Mouse (Mus musculus): ENCODE results near the gene Atrx.
"Not testable (repeated sequence)": the region's sequence is repeated elsewhere in the genome, so short reads cannot be mapped to it uniquely, and the experiment has no call there.

Atrx gene

DNA sequence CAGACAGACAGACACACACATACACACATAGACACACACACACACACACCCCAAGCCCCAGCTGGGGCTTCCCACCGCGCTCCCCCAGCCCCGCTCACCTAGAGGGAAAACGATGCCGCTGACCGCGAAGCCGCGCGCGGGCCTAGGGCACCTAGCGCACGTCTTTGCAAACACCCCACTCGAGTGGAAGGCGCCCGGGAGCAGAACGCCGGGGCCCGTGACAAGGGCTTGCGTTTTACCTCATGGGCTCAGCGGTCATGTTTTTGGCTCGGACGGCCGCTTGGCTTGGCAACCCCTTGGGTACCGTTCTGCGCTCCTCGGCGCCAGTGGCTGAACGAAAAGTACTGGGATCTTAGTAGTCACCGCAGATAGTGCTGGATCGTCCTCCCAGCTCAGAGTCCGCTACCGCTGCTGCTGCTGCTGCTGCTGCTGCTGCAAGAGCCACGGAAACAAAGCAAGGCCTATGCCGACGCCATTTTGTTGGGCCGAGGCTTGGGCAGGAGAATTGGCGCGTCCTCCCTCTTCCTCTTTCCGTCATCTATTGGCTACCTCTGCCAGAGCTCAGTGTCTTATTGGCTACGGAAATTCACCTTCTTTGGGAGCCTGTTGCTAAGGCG lies at the start of gene Atrx:
Atrx (minus strand) TSS at position 543 of the 617 bp plus-strand sequence.
- DNase-seq (ENCODE audit: low read depth) = peak; percentile 84

DNA sequence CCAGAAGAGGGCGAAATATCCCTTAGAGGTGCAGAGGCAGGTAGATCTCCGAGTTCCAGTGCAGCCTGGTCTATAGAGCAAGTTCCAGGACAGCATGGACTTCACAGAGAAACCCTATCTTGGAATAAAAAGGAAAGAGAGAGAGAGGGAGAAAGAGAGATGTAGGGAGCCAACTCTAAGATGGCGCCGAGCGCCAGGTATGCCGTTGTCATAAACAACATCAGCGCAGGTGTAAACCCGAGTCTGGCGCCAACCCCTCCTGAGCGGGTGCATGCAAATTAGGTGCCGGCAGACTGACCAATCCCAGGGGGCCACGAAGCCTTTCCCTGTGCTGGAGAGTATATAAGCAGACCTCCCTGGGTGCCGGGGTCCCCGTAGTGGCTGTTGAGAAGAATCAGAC lies 27.9 kb upstream of the Atrx start:
- DNase-seq (ENCODE audit: low read depth) = not testable (repeated sequence)

DNA sequence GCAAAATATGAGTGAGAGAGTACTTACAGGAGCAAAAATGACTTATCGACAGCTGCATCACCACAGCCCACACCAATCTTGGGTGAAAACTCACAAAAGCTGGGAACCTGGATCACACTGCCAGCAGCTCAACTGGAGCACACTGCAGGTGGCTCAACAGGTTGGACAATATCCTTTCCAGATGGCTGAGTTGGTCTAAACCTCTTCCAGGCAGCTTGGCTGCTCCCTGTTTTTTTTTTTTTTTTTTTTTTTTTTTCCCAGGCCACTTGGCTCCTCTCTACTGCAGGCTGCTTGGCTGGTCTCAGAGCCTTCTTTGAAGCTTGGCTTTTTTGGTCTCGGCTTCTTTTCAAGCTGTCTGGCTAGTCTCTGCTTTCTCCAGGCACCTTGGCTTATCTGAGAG lies 24.8 kb upstream of the Atrx start:
- no peak for DNase-seq (ENCODE audit: low read depth)

DNA sequence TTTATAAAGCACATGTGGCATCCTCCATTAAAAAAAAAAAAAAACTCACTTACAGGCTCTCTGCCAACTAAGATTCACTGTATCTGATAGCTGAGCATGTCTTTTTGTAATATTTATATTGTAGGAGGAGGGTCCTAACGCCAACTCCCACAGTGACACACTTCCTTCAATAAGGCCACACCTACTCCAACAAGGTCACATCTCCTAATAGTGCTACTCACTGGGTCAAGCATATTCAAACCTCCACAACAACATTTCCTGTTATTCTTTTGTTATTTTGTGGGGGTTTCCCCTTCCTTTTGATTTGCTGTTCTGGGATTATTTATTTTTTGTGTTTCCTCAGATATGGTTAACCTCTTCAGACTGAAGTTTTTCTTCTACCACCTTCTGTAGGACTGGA lies 17.2 kb upstream of the Atrx start:
- no peak for DNase-seq (ENCODE audit: low read depth)

DNA sequence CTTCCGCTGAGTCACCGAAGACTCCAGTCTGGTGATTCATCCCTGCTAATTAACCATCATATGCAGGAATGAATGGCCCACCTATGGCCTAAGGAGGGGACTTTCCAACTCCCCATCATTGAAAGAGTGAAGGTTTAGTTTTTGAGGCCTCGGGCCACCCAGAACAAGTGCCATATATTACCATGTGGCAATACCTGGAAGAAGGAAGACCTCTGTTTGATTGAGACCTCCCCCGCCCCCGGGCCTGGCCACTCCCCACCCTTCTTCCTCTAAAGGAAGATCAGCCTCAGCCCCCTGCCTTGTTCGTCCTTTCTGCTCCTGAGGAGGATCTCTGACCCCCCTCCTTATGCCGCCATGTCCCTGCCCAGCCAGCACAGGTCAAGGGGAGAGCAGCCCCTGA lies 10.0 kb upstream of the Atrx start:
- DNase-seq (ENCODE audit: low read depth) = no peak

DNA sequence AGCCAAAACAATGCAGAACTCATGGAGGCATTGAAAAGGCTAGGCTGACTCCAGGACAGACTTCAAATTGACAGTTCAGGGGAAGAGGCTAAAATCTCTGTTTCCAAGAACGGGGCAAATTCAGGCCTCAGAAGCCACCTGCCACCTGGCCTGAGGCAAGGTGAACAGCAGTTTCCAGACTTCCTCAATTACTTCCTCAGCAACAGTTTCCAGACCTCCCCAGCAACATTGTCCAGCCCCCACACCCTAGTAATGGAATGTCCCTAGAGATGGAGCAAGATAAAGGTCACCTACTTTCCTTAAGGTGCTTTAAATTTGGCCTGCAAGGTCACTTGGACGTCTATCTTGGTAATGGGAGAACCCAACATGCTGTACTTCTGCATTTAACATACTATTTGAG lies 8.5 kb upstream of the Atrx start:
- DNase-seq (ENCODE audit: low read depth) = no peak

DNA sequence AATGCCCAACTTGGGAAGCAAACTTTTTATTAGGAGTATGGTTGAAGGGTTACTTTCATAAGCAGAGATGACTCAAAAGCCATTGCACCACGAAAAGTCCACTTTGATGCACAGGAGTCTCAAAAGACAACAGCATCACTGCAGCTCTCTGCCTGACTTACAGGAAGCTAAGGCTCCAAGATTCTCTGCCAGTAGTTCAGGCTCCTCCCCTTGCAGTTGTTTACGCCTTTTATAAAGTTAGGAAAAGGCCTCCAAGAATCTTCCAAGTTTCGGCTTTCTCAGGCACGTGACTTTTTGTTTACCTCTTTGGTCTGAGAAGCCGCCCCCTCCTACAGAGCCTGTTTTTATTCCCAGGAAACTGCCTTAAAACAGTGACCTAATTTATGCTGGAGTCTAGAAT lies 5.1 kb upstream of the Atrx start:
- DNase-seq (ENCODE audit: low read depth) = no peak

DNA sequence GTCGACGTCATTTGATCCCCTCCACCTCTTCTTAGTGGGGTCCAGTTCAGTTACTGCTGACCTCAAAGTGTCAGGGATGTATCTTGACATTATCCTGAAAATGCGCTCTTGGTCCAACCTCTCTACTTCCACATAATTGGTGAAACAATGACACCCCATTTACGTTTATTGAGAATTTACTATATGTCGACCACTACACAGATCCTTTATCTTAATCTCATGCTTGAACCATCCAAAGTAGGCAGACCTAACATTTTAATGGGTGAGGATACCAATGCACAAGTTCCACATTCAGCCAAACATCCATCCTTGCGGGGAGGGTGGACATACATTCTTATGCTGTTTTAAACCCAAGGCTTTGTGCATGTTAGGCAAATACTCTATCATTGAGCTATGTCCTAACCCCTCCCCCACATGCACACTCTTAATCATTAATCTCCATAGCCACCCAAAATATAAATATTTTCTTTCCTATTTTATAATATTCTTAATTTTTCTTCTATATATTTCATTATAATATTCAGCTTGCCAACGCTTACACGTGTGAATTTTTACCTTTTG lies 355 bp upstream of the Atrx start:
- DNase-seq (ENCODE audit: low read depth) = no peak

DNA sequence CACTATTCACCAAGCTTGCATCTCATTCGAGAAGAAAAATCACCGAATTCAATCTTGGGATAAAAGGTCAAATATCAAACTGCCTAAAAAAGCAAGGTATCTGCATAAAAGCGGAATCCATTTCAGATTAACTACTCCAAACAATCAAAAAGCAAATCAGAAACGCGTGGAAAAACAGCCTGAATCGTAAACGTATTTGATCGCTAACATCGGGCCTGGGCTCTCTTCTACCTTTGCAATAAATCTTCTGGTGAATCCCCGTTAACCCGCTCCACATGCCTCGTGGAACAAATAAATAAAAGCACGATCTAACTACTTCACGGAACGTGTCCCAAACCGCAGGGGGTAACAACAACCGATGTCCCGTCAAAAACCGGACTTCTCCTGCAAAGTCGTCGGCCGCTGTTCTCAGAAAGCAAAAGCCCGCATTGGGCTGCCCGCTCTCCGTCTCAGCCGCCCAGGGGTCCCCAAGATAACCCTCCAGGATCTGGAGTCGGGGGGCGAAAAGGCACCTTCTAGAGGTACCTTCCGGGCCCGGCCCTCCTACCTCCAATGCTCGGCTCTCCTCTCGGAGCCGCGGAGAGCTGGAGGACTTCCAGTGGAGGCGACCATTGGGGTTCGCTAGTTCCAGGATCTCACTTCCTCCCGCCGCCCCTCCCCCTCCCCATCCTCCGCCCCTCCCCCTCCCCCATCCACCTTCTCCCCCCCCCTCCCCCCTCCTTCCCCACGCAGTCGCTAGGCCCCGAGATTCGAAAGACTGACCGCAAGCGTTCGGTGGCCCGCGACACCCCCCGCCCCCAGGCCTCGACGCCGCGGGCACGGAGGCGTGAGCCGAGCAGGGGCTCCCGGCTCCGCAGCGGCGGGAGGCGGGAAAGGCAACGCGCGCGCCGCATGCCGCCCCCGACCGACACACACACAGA lies 1.0 kb downstream of the Atrx start:
- peak; percentile 35 for DNase-seq (ENCODE audit: low read depth)

DNA sequence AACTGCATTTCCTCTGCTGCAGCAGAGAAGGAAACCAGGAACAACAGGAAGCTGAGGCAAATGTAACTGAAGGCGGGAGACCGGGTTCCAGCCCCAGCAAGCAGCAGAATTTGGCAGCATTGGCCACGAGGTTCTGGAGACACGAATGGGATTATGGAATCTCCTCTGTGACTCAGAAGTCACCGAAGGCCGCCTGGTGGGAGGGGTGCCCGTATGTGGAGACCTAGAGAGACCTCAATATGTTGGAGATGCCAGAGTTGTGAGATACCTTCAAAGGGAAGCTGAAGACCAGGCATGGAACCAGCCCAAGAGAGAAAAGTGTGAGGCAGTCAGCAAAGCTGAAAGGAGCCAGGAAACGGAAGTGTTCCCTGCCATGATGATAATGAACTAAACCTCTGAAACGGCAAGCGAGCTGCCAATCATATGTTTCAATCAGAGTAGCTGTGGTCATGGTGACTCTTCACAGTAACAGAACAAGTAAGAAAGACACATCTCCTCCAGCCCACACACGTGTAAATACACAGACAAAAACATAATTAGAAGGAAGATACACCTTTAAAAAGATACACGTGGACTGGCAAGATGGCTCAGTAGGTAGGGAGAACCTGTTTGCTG lies 3.0 kb downstream of the Atrx start:
- DNase-seq (ENCODE audit: low read depth) = peak; percentile 70

DNA sequence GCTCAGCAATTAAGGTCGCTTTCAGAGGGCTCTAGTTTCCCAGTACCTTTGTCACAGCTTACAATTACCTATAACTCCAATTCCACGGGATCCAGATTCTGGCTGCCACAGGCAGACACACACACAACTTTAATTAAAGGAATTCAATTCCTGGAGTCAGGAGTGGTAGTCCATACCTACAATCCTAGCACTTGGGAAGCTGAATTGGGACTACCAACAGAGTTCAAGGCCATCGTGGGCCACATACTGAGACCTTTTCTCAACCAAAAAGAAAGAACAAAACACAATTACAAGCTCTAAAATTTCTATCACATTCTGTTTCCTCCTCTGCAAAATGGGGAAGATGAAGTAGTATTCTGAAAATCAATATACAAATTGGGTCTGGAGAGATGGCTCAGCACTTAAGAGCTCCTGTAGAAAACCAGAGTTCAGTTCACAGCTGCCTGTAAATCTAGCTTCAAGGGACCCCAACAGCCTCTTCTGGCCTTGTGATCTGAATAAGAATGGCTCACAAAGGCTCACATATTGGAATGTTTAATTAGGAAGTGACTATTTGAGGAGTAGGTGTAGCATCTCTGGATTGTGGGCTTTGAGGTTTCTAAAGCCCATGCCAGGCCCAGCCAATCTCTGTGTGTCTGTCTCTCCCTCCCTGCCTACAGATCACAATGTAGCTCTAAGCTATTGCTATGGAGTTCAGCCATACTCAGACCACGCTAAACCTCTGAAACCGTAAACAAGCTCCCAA lies 4.7 kb downstream of the Atrx start:
- DNase-seq (ENCODE audit: low read depth) = no peak

DNA sequence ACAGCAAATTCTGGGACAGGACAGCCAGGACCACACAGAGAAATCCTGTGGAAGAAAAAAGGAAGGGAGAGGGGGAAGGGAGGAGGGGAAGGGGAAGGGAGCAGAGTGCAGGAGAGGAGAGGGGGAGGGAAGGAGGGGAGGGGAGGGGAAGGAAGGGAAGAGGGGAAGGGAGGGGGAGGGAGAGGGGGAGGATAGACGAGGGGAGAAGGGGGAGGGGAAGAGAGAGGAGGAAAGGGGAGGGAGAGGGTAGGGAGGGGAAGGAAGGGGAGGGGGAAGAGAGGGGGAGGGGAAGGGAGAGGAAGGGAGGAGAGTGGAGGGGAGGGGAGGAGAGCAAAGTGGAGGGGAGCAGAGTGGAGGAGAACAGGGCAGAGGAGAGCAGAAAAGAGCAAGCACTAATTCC lies 5.3 kb downstream of the Atrx start:
- no peak for DNase-seq (ENCODE audit: low read depth)

DNA sequence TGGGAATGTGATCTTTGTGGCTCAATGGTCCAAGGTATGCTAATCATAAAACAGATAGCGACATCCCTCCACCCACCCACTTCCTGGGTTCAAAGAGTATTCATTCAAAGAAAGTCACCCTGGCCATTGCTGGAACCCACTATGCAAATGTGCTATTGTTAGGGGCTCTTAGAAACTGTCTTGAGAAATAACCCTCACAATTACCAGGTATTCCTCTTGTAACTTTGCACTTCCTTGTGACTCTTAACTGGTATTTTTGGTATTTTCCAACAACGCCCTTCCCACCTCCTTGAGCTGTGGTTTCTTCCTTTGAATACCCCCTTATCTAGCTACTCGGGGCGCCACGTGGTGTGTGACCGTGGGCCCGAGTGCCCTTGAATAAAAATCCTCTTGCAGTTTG lies 6.2 kb downstream of the Atrx start:
- DNase-seq (ENCODE audit: low read depth) = not testable (repeated sequence)

DNA sequence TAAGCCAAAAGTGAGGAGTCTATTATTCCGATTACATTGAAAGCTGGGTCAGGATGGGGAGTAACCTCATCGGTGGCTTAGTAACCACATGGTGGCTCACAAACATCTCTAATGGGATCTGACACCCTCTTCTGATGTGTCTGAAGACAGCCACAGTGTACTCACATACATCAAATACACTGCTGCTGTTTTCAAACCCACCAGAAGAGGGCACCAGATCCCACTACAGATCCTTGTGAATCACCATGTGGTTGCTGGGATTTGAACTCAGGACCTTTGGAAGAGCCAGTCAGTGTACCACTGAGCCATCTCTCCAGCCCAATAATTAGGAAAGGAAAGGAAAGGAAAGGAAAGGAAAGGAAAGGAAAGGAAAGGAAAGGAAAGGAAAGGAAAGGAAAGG lies 7.8 kb downstream of the Atrx start:
- peak; percentile 76 for DNase-seq (ENCODE audit: low read depth)

DNA sequence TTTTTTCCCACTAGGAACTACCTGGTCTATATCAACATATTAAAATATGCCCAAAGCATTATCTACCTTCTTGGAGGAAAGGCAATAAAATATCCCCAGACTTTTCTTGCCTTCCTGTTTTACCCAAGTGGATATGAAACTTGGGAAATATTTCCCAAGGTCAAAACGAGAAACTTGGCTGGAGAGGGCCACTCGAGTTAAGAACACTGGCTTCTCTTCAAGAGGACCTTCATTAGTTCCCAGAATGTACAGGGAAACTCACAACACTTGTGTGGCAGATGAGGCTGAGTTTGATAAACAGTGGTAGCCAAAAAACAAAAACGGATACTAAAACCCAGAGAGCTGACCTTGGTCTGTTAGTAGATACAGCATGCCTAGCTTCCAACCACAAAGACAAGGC lies 17.5 kb downstream of the Atrx start:
- DNase-seq (ENCODE audit: low read depth) = no peak

DNA sequence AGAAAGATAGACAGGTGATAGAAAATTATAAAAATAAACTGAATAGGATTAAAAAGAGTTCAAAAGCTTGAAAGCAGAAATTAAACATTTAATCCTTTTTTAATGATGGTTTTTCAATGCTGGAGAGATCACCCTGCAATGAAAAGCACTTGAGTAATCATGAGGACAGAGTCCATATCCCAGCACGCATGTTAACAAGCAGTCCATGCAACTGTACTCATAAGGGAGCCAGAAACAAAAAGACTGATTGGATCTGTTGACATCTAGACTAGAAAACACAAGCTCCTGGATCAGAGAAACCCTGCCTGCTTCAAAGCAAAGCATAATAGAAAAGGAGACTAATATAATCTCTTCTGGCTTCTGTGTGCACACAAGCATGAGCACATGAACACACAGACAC lies 27.6 kb downstream of the Atrx start:
- no peak for DNase-seq (ENCODE audit: low read depth)

DNA sequence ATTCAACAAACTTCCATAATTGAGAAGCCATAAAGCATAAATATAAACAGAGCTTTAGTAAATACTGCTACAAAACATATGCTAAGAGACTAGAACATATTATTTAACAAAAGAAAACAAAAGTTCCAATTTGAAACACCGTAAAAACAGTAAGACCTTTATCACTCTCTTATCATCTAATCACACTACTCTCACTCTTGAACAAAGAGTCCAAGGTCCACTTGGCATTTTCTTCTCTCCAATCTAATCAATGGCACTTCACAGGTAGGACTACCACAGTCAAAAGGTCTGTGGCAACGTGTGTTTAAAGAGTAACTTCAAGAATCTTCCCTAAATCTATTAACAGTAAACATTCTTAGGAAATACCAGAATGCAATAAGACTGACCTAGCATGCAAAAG lies 42.3 kb downstream of the Atrx start:
- no peak for DNase-seq (ENCODE audit: low read depth)

DNA sequence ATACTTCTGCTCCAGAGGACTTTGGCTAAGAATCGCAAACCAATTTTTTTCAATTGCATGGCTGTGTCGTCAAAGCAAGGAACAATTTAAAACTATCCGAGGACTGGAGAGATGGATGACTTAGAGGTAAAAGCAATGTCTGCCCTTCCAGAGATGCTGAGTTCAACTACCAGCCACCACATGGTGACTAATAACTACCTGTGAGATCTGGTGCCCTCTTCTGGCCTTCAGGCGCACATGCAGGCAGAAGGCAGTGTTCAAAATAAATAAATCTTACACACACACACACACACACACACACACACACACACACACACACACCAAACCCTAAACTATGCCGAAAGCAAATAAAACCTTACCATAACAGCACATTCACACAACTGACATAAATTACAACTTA lies 64.8 kb downstream of the Atrx start:
- DNase-seq (ENCODE audit: low read depth) = peak; percentile 46

DNA sequence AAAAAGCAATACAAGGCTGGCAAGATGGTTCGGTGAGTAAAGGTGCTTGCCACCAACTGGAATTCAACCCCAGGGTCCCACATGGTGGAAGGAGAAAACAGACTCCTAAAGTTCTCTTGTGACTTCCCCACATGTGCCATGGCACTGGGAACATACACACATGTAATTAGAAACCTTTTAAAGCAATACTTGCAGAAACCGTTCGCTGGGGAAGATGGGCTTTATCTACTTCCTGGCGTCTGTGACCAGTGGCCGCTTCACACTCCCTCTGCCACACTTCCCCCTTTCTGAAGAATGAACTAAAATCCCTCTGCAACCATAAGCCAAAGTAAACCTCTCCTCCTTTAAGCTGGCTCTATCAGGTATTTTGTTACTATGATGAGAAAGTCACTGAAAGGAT lies 104.7 kb downstream of the Atrx start:
- DNase-seq (ENCODE audit: low read depth) = no peak

DNA sequence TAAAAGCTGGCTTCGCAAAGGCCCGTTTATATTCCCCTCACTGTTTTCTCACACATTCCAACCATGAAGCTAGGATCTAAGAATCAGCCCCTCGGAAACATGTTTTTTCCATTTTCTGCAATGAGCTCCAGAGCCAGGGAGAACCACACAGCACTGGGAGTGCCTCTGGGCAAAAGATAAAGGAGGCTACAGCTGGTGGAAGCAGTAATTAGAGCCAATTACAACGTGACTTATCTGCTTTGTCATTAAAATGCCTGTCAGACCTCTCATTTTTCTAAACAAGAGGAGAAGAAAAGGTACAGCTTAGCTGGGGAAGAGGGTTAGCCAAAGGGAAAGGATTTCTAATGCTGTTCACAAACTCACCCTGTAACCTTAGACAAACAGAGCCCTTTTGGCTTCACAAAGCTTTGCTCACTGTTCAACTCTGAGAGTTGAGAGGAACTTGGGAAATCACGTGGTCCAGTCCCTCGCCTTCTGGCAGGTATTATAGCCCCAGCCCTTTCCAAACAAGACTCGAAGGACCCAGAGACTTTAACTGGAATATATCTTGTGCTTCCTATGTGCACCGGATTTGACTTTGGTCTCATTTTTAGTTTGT lies 134.3 kb downstream of the Atrx start:
- no peak for DNase-seq (ENCODE audit: low read depth)

DNA sequence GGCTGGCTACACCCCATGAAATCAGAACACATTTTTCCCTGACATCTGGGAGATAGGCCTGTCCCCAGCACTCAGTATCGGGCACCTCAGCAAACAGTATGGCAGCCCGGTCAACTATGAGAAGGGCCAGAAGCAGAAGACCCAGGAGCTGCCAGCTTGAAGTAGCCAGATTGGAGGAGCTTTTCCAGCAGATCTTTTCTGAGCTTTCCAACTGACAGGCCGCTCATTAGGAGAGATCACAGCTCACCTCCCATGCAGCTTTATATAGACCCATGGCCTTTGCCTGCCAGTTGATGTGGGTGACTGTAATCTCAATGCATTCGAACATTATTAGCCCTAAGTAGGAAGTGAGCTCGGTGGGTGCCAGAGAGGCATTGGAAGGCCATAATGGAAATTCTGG lies 155.9 kb downstream of the Atrx start:
- DNase-seq (ENCODE audit: low read depth) = no peak

DNA sequence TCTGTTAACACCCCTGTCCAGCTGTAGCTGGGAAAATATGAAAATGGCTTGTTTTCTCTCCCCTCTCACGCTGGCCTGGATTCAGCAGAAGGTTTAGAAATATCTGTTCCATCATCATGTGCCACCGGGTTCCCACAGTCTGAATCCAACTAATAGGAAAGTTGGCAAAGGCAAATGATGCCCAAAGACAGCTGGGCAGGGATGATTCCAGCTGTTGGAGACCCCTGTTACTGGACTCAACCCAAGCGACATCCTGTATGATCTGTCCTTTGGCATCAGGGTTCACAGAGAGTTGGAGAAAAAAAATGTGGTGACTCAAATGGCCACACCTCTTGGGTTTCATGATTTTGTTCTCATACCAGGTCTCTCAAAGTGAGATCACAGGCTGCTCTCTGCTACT lies 161.3 kb downstream of the Atrx start:
- DNase-seq (ENCODE audit: low read depth) = no peak
